Mouse (Mus musculus): ENCODE results near the gene Med17. TPM values are rescaled to one million over a fixed set of nuclear protein-coding genes. Genes with fewer than 3 reads are reported as not detected.

Med17 gene
- polyA plus RNA-seq, 1 experiment from 2014 or later: 33.5 TPM

DNA sequence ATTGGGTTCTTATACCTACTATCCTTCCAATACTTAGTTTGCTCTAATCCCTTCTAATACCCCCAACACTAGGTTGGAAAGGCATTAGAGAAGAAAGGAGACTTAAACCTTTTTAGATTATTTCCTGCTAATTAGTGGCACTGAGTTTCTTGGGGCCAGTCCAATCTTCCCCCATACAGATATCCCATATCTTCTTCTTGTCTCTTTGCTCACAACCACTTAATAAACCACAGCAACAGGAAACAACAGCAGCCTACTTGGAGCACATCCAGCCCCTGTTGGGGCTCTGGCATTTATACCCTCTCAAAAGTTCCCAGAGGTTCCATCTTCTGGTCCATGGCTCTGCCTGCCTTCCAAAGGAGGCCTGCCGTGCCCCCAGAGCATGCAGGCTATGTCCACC is 66.0 kb downstream of the Med17 start:
- Histone ChIP-seq H3K9ac (no peak overlapping the region), H3K4me2 (no peak overlapping the region), H3K27me3 (replicated peaks) (no peaks in the 10 kb centered on the region), H3K36me3 (no peaks in the 10 kb centered on the region), H3K9me3 (no peaks in the 10 kb centered on the region), H3K4me3 (replicated peaks) (no peak overlapping the region), H3K4me1 (no peaks in the 10 kb centered on the region), H3K27ac (no peak overlapping the region)
- ATAC-seq (ENCODE audit: insufficient read depth, low FRiP score, low read depth): no peak
- 80% methylated on average over 1 of the region's 1 CpGs for WGBS

DNA sequence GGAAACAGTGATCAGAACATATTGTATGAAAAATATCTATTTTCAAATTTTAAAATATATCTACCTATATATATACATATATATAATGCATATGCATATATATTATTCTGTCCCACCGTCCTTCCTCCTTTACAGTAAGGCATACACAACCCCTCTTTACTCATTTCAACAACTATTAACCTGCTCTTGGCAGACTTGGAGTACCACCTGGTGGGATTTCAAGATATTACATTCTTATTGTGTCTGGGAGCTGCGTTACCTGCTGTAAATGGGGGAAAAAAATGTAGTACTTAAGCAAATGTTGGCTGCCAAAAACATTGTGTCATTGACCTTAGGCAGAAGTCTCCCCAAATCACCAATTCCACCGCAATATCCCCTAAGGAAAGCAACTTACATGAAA is 67.9 kb downstream of the Med17 start:
- H3K36me3 ChIP-seq: no peaks in the 10 kb centered on the region
- no peak overlapping the region for H3K27ac ChIP-seq
- H3K27me3 ChIP-seq (replicated peaks): no peaks in the 10 kb centered on the region
- H3K9ac ChIP-seq: no peak overlapping the region
- H3K4me1 ChIP-seq: no peaks in the 10 kb centered on the region
- WGBS: 76% methylated on average over 3 of the region's 3 CpGs
- H3K4me3 ChIP-seq (replicated peaks): no peak overlapping the region
- H3K4me2 ChIP-seq: no peak overlapping the region
- no peak for ATAC-seq (ENCODE audit: insufficient read depth, low FRiP score, low read depth)
- H3K9me3 ChIP-seq: no peaks in the 10 kb centered on the region

Small RNA genes lying within 50 kb of the gene (microRNA-seq; reads per million reads assigned to microRNA genes)
- gene Gm49349 (not detected), gene mmu-mir-7650 (not detected)

Other genes starting within 250 kb of the Med17 start
- 39.7 and 41.5 TPM in 2 replicates for gene Panx1, start 234.5 kb downstream of the Med17 start, polyA plus RNA-seq (2015; fragmentation: Nextera tagmentation; extraction: Ambion mirVana)
- not detected in 2 replicates for gene Hephl1, start 167.8 kb downstream of the Med17 start, polyA plus RNA-seq (2015; fragmentation: Nextera tagmentation; extraction: Ambion mirVana)
- 6.4 and 6.5 TPM in 2 replicates for gene Vstm5, start 40.9 kb downstream of the Med17 start, polyA plus RNA-seq (2015; fragmentation: Nextera tagmentation; extraction: Ambion mirVana)
- 76.6 and 81.1 TPM in 2 replicates for gene Taf1d, start 26.3 kb upstream of the Med17 start, polyA plus RNA-seq (2015; fragmentation: Nextera tagmentation; extraction: Ambion mirVana)
- gene 4931406C07Rik, start 26.5 kb upstream of the Med17 start, polyA plus RNA-seq (2015; fragmentation: Nextera tagmentation; extraction: Ambion mirVana): 8.8 and 10.1 TPM in 2 replicates
- 14.2 and 14.3 TPM in 2 replicates for gene Cep295, start 77.9 kb upstream of the Med17 start, polyA plus RNA-seq (2015; fragmentation: Nextera tagmentation; extraction: Ambion mirVana)
- gene Smco4, start 213.5 kb upstream of the Med17 start, polyA plus RNA-seq (2015; fragmentation: Nextera tagmentation; extraction: Ambion mirVana): 4.1 and 4.9 TPM in 2 replicates